Mouse (Mus musculus): ENCODE data around the gene Gng12.

- TF ChIP-seq CTCF (IDR thresholded peaks at IDR 0.05): no peak
- no peak for TF ChIP-seq POLR2A (IDR thresholded peaks at IDR 0.05; ENCODE audit: insufficient read depth, low read depth, low read length)
Measured at GRCm38 (mm10) chr6:67056889-67057564, 160.8 kb downstream of the Gng12 start.

Data from heart, adult 2 months (tissue).